Mouse (Mus musculus) erythroid progenitor cell, adult 5-6 weeks (primary cell): ENCODE data around the gene Phox2a. TPM values are rescaled to one million over a fixed set of nuclear protein-coding genes. Genes with fewer than 3 reads are reported as not detected.

Experiments used
- total RNA-seq, 2 experiments: library from RNA; stranded (forward) in 1 of 2; stranded (reverse) in 1 of 2; fragments of 150-400 nt in 1 of 2; fragments of 186-747, 209-891 nt in 1 of 2; gene quantifications; 2 replicates each; pipeline versions ENCODE4 v1.2.3 to v1.2.4; 2015 to 2017; ENCODE audit warnings: low replicate concordance in 2 of 2

Phox2a gene
- total RNA-seq, 2 experiments from 2014 or later = not detected

Other genes starting within 250 kb of the Phox2a start
- 2.2 and 8.8 TPM in 2 replicates for gene Art2b, start 232.7 kb upstream of the Phox2a start, total RNA-seq (2015; ENCODE audit: low replicate concordance)
- 2.2 TPM in 1 of 2 replicates, not detected in the other for gene Art2b, start 232.7 kb upstream of the Phox2a start, total RNA-seq (2017; ENCODE audit: low replicate concordance)
- gene Clpb, start 154.7 kb upstream of the Phox2a start, total RNA-seq (2015; ENCODE audit: low replicate concordance) = 0.84 and 1.4 TPM in 2 replicates
- gene Clpb, start 154.7 kb upstream of the Phox2a start, total RNA-seq (2017; ENCODE audit: low replicate concordance) = 1.3 and 9.0 TPM in 2 replicates
- gene Inppl1, start 19.9 kb downstream of the Phox2a start, total RNA-seq (2015; ENCODE audit: low replicate concordance) = 6.1 and 18.9 TPM in 2 replicates
- 0.68 and 2.2 TPM in 2 replicates for gene Inppl1, start 19.9 kb downstream of the Phox2a start, total RNA-seq (2017; ENCODE audit: low replicate concordance)
- 1.1 and 10.9 TPM in 2 replicates for gene Folr2, start 38.9 kb downstream of the Phox2a start, total RNA-seq (2015; ENCODE audit: low replicate concordance)
- 2.3 TPM in 1 of 2 replicates, not detected in the other for gene Folr2, start 38.9 kb downstream of the Phox2a start, total RNA-seq (2017; ENCODE audit: low replicate concordance)
- 51.9 and 60.8 TPM in 2 replicates for gene Anapc15, start 45.4 kb downstream of the Phox2a start, total RNA-seq (2015; ENCODE audit: low replicate concordance)
- gene Anapc15, start 45.4 kb downstream of the Phox2a start, total RNA-seq (2017; ENCODE audit: low replicate concordance) = 34.3 and 39.8 TPM in 2 replicates
- gene Folr1, start 52.5 kb downstream of the Phox2a start, total RNA-seq (2015; ENCODE audit: low replicate concordance) = not detected in 2 replicates
- not detected in 2 replicates for gene Folr1, start 52.5 kb downstream of the Phox2a start, total RNA-seq (2017; ENCODE audit: low replicate concordance)
- gene Lamtor1, start 87.6 kb downstream of the Phox2a start, total RNA-seq (2015; ENCODE audit: low replicate concordance) = 26.8 and 44.7 TPM in 2 replicates
- 19.9 and 28.5 TPM in 2 replicates for gene Lamtor1, start 87.6 kb downstream of the Phox2a start, total RNA-seq (2017; ENCODE audit: low replicate concordance)
- gene Tomt, start 88.0 kb downstream of the Phox2a start, total RNA-seq (2015; ENCODE audit: low replicate concordance) = not detected in 2 replicates
- gene Tomt, start 88.0 kb downstream of the Phox2a start, total RNA-seq (2017; ENCODE audit: low replicate concordance) = not detected in 2 replicates
- 6.1 TPM in 1 of 2 replicates, not detected in the other for gene Lrrc51, start 115.6 kb downstream of the Phox2a start, total RNA-seq (2015; ENCODE audit: low replicate concordance)
- 4.6 TPM in 1 of 2 replicates, not detected in the other for gene Lrrc51, start 115.6 kb downstream of the Phox2a start, total RNA-seq (2017; ENCODE audit: low replicate concordance)
- 177 and 218 TPM in 2 replicates for gene Numa1, start 115.8 kb downstream of the Phox2a start, total RNA-seq (2015; ENCODE audit: low replicate concordance)
- gene Numa1, start 115.8 kb downstream of the Phox2a start, total RNA-seq (2017; ENCODE audit: low replicate concordance) = 324 and 405 TPM in 2 replicates
- gene Il18bp, start 200.4 kb downstream of the Phox2a start, total RNA-seq (2015; ENCODE audit: low replicate concordance) = 10.1 and 23.5 TPM in 2 replicates
- gene Il18bp, start 200.4 kb downstream of the Phox2a start, total RNA-seq (2017; ENCODE audit: low replicate concordance) = 3.7 and 10.2 TPM in 2 replicates
- 5.0 and 16.2 TPM in 2 replicates for gene Rnf121, start 247.2 kb downstream of the Phox2a start, total RNA-seq (2015; ENCODE audit: low replicate concordance)
- 7.5 and 14.1 TPM in 2 replicates for gene Rnf121, start 247.2 kb downstream of the Phox2a start, total RNA-seq (2017; ENCODE audit: low replicate concordance)
- gene Xndc1, start 247.2 kb downstream of the Phox2a start, total RNA-seq (2015; ENCODE audit: low replicate concordance) = 22.7 and 23.1 TPM in 2 replicates
- 10.2 and 22.6 TPM in 2 replicates for gene Xndc1, start 247.2 kb downstream of the Phox2a start, total RNA-seq (2017; ENCODE audit: low replicate concordance)
- gene Xntrpc, start 247.4 kb downstream of the Phox2a start, total RNA-seq (2015; ENCODE audit: low replicate concordance) = 1.3 TPM in 1 of 2 replicates, not detected in the other
- 0.61 and 1.0 TPM in 2 replicates for gene Xntrpc, start 247.4 kb downstream of the Phox2a start, total RNA-seq (2017; ENCODE audit: low replicate concordance)